Mouse (Mus musculus): Measurements from ENCODE around the gene Gle1. TPM values are rescaled to one million over a fixed set of nuclear protein-coding genes. Genes with fewer than 3 reads are reported as not detected.

Gle1 gene
- polyA plus RNA-seq, 1 experiment from 2014 or later, result 66.1 TPM

Small RNA genes lying within 50 kb of the gene (microRNA-seq; reads per million reads assigned to microRNA genes)
- gene Mir6997, result not detected

Other genes starting within 250 kb of the Gle1 start
- gene Gm13420, start 183.7 kb upstream of the Gle1 start, polyA plus RNA-seq (2015; fragmentation: Nextera tagmentation; extraction: Ambion mirVana), result 0.19 and 0.33 TPM in 2 replicates
- gene Gm13547, start 176.1 kb upstream of the Gle1 start, polyA plus RNA-seq (2015; fragmentation: Nextera tagmentation; extraction: Ambion mirVana), result not detected in 2 replicates
- gene Coq4, start 147.9 kb upstream of the Gle1 start, polyA plus RNA-seq (2015; fragmentation: Nextera tagmentation; extraction: Ambion mirVana), result 41.2 and 44.7 TPM in 2 replicates
- 33.2 and 35.5 TPM in 2 replicates for gene Trub2, start 146.9 kb upstream of the Gle1 start, polyA plus RNA-seq (2015; fragmentation: Nextera tagmentation; extraction: Ambion mirVana)
- 43.0 and 48.9 TPM in 2 replicates for gene Slc27a4, start 132.8 kb upstream of the Gle1 start, polyA plus RNA-seq (2015; fragmentation: Nextera tagmentation; extraction: Ambion mirVana)
- gene Urm1, start 115.4 kb upstream of the Gle1 start, polyA plus RNA-seq (2015; fragmentation: Nextera tagmentation; extraction: Ambion mirVana), result 27.7 and 28.3 TPM in 2 replicates
- gene Cercam, start 66.3 kb upstream of the Gle1 start, polyA plus RNA-seq (2015; fragmentation: Nextera tagmentation; extraction: Ambion mirVana), result 25.8 and 27.4 TPM in 2 replicates
- gene Odf2, start 46.2 kb upstream of the Gle1 start, polyA plus RNA-seq (2015; fragmentation: Nextera tagmentation; extraction: Ambion mirVana), result 62.4 and 66.8 TPM in 2 replicates
- gene Sptan1, start 30.1 kb downstream of the Gle1 start, polyA plus RNA-seq (2015; fragmentation: Nextera tagmentation; extraction: Ambion mirVana), result 186 and 213 TPM in 2 replicates
- gene Wdr34, start 113.5 kb downstream of the Gle1 start, polyA plus RNA-seq (2015; fragmentation: Nextera tagmentation; extraction: Ambion mirVana), result 63.0 and 72.9 TPM in 2 replicates
- 285 and 330 TPM in 2 replicates for gene Set, start 122.0 kb downstream of the Gle1 start, polyA plus RNA-seq (2015; fragmentation: Nextera tagmentation; extraction: Ambion mirVana)
- 2.0 and 3.1 TPM in 2 replicates for gene Pkn3, start 142.3 kb downstream of the Gle1 start, polyA plus RNA-seq (2015; fragmentation: Nextera tagmentation; extraction: Ambion mirVana)
- 31.6 and 33.6 TPM in 2 replicates for gene Zdhhc12, start 158.2 kb downstream of the Gle1 start, polyA plus RNA-seq (2015; fragmentation: Nextera tagmentation; extraction: Ambion mirVana)
- gene Zer1, start 189.2 kb downstream of the Gle1 start, polyA plus RNA-seq (2015; fragmentation: Nextera tagmentation; extraction: Ambion mirVana), result 12.4 and 14.5 TPM in 2 replicates
- 11.3 TPM in 2 replicates for gene Tbc1d13, start 198.3 kb downstream of the Gle1 start, polyA plus RNA-seq (2015; fragmentation: Nextera tagmentation; extraction: Ambion mirVana)
- 26.9 and 27.1 TPM in 2 replicates for gene Endog, start 236.1 kb downstream of the Gle1 start, polyA plus RNA-seq (2015; fragmentation: Nextera tagmentation; extraction: Ambion mirVana)
- 70.5 and 72.5 TPM in 2 replicates for gene Spout1, start 243.0 kb downstream of the Gle1 start, polyA plus RNA-seq (2015; fragmentation: Nextera tagmentation; extraction: Ambion mirVana)

All from neural tube, embryonic 15.5 days (tissue).